In the genomic region with DNA sequence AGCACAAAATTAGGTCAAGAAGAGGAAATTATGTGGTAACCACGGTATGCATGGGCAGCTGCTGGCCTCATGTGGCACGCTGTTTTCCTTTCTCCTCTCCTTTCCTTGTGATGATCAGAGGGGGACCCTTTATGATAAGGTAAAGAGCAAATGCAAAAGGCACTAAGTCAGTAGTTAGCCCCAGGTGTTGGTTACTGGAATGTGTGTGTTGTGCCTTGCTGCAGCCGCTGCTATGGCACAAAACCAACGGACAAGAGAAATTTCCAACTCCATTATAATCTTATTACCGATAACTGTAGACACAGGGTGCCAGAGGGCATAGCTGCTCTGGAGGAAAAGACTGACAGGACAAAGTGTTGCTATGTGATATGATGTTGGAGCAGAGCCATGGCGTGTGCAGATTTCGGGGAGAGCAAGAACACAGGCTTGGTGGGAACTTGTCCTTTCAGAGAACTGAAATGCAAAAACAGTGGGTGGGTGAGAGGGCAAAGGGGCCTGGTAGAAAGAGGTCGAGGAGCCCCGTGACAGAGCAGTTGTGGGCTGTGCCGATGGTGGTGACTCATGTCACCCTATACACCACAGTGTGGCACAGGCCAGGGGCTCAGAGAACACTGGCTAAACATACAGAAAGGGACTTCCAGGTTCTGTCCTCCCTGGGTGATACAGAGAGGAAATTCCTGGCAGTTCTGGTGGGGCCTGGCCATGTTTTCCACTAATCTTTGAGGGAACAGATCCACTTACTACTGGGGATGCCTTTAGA, we compare ENCODE assay signal across 19 mouse cellular contexts. TPM values are rescaled to one million over a fixed set of nuclear protein-coding genes. Genes with fewer than 3 reads are reported as not detected.
A peak's percentile ranks its signal among the peaks of the same experiment; 100 is the strongest.
DNase-seq lines count a peak whose midpoint lies in the region; ATAC-seq lines count a peak whose summit lies in the region.
"Had no signal": no experiment of that assay in that cellular context is flagged by ENCODE, and none has a peak within 500 bp of the region (broad histone marks: within the 10 kb centered on the region; RNA-seq: fewer than 3 reads in every experiment).

Gene Aldh3a1 (plus strand): TSS at position 51 of the 760 bp plus-strand sequence.

- H3K36me3 ChIP-seq in heart, embryonic 14.5 days (ENCODE audit: control insufficient read depth, insufficient read depth, low read length), result no peaks in the 10 kb centered on the region
- no peaks in the 10 kb centered on the region for H3K36me3 ChIP-seq in limb, embryonic 13.5 days
- no peaks in the 10 kb centered on the region for H3K36me3 ChIP-seq in kidney, embryonic 15.5 days
- H3K36me3 ChIP-seq: forebrain, embryonic 10.5 days; hindbrain, embryonic 15.5 days; liver, embryonic 15.5 days had no signal

- H3K4me2 ChIP-seq in heart, embryonic 14.5 days (ENCODE audit: low read length), result peak within 1 kb of the TSS; percentile 2
- no peak within 1 kb of the TSS for H3K4me2 ChIP-seq in limb, embryonic 13.5 days (replicated peaks)
- no peak within 1 kb of the TSS for H3K4me2 ChIP-seq in kidney, embryonic 15.5 days
- H3K4me2 ChIP-seq: hindbrain, embryonic 15.5 days; liver, embryonic 15.5 days had no signal

- H3K27ac ChIP-seq in heart, embryonic 14.5 days (replicated peaks in 1 of 2; ENCODE audit: control insufficient read depth in 1 of 2, insufficient read depth in 1 of 2, low read depth in 2 of 2, low read length in 2 of 2), result peak within 1 kb of the TSS; percentile 40 to 59; a peak in 3 of 4 replicates
- H3K27ac ChIP-seq in limb, embryonic 13.5 days, result peak within 1 kb of the TSS; percentile 56
- no peak within 1 kb of the TSS for H3K27ac ChIP-seq in kidney, embryonic 15.5 days
- H3K27ac ChIP-seq: forebrain, embryonic 10.5 days; hindbrain, embryonic 15.5 days; liver, embryonic 15.5 days; macrophage had no signal

- intact Hi-C loops in gastrocnemius, postnatal 14 days (cut with DNase I; ENCODE audit: low total_unique reads), result no loop called here

- WGBS in heart, embryonic 14.5 days, result 40% methylated on average over 10 of the region's 10 CpGs
- WGBS in limb, embryonic 13.5 days, result 34% methylated on average over 10 of the region's 10 CpGs
- 58% methylated on average over 10 of the region's 10 CpGs for WGBS in kidney, embryonic 15.5 days

- no peak for DNase-seq in heart, adult 9 months (ENCODE audit: low spot score in 2 of 2)
- DNase-seq in 416B (ENCODE audit: low read depth) (peak; percentile 49), adipocyte (ENCODE audit: low spot score) (peak; percentile 40)
- no peak for DNase-seq in cerebellum, postnatal 25 days
- DNase-seq in gastrocnemius, postnatal 14 days, result no peak
- DNase-seq: adrenal gland, postnatal 25 days; cerebellum, postnatal 14 days; kidney, postnatal 25 days; midbrain, embryonic 14.5 days had no signal

- H3K9ac ChIP-seq in heart, embryonic 14.5 days (ENCODE audit: low read length), result peak within 1 kb of the TSS; percentile 43
- H3K9ac ChIP-seq in limb, embryonic 13.5 days, result 0 out of 2 replicates have a peak within 1 kb of the TSS, but pooled peaks have one; percentile 8
- H3K9ac ChIP-seq in kidney, embryonic 15.5 days, result no peak within 1 kb of the TSS
- H3K9ac ChIP-seq: hindbrain, embryonic 15.5 days; liver, embryonic 15.5 days had no signal

- peaks cover 31% of the 10 kb centered on the region for H3K27me3 ChIP-seq in heart, embryonic 14.5 days (ENCODE audit: control insufficient read depth, insufficient read depth, low read length)
- peaks cover 19% of the 10 kb centered on the region for H3K27me3 ChIP-seq in limb, embryonic 13.5 days
- H3K27me3 ChIP-seq in kidney, embryonic 15.5 days, result peaks cover 20% of the 10 kb centered on the region

- peaks cover 8 to 20% of the 10 kb centered on the region in 2 experiments for H3K4me1 ChIP-seq in heart, embryonic 14.5 days (ENCODE audit: control insufficient read depth in 2 of 2, insufficient read depth in 2 of 2, low read length in 2 of 2)
- H3K4me1 ChIP-seq in limb, embryonic 13.5 days, result peaks cover 29% of the 10 kb centered on the region
- peaks cover 2% of the 10 kb centered on the region; the same call in 1 of the 2 replicates for H3K4me1 ChIP-seq in kidney, embryonic 15.5 days
- H3K4me1 ChIP-seq: liver, embryonic 15.5 days had no signal

- H3K4me3 ChIP-seq in heart, embryonic 14.5 days (ENCODE audit: control insufficient read depth in 1 of 2, insufficient read depth in 1 of 2, low read depth in 1 of 2, low read length in 2 of 2), result no peak within 1 kb of the TSS
- H3K4me3 ChIP-seq in limb, embryonic 13.5 days, result no peak within 1 kb of the TSS
- H3K4me3 ChIP-seq in kidney, embryonic 15.5 days (replicated peaks), result no peak within 1 kb of the TSS
- H3K4me3 ChIP-seq: forebrain, embryonic 10.5 days; hindbrain, embryonic 15.5 days; liver, embryonic 15.5 days had no signal

- no peaks in the 10 kb centered on the region for H3K9me3 ChIP-seq in heart, embryonic 14.5 days (ENCODE audit: control insufficient read depth, low read length)
- no peaks in the 10 kb centered on the region for H3K9me3 ChIP-seq in limb, embryonic 13.5 days
- H3K9me3 ChIP-seq in kidney, embryonic 15.5 days (replicated peaks), result no peaks in the 10 kb centered on the region
- H3K9me3 ChIP-seq: forebrain, embryonic 10.5 days; hindbrain, embryonic 15.5 days; liver, embryonic 15.5 days had no signal

- ATAC-seq in heart, embryonic 14.5 days (ENCODE audit: insufficient number of reproducible peaks, insufficient read depth, low FRiP score, low read depth), result peak; percentile 70
- no peak for ATAC-seq in limb, embryonic 13.5 days (ENCODE audit: low FRiP score, low read depth)
- no peak for ATAC-seq in kidney, embryonic 15.5 days (replicated peaks; ENCODE audit: low FRiP score)
- ATAC-seq: intestine, postnatal 0 days had no signal

RNA-seq across cellular contexts. Expression of gene Aldh3a1, which starts in this region (rescaled TPM):
- 0.45 and 0.53 TPM in 2 replicates for polyA plus RNA-seq in heart, embryonic 14.5 days (2014; fragmentation: Nextera tagmentation; extraction: Ambion mirVana)
- 0.36 and 0.43 TPM in 2 replicates for polyA plus RNA-seq in limb, embryonic 13.5 days (2015; fragmentation: Nextera tagmentation; extraction: Ambion mirVana)
- polyA plus RNA-seq in kidney, embryonic 15.5 days (2015; fragmentation: Nextera tagmentation; extraction: Ambion mirVana), result 0.09 TPM in 1 of 2 replicates, not detected in the other
- total RNA-seq in gastrocnemius, postnatal 14 days (2021), result under 1 TPM in 1 of 2 experiments, not detected in 1; 0.23 TPM
- total RNA-seq: granulocyte monocyte progenitor cell, adult 5-6 weeks had no signal
- polyA plus RNA-seq: embryonic facial prominence, embryonic 11.5 days; forebrain, embryonic 10.5 days; macrophage had no signal

Comparison
In these comparisons a context has a peak if more than half of its experiments do, and no peak if none do; other contexts are left out.
1. Peak in ATAC-seq, H3K27ac ChIP-seq, H3K9ac ChIP-seq and H3K4me2 ChIP-seq in heart, embryonic 14.5 days; RNA of the gene not detected or under 1 TPM.
2. DNase-seq: peak in 416B (single experiment) and adipocyte (single experiment); none in heart, adult 9 months (0 of 2), cerebellum, postnatal 25 days (0 of 2) and gastrocnemius, postnatal 14 days (single experiment).